ENCODE assay signal across 11 mouse cellular contexts in the genomic region with DNA sequence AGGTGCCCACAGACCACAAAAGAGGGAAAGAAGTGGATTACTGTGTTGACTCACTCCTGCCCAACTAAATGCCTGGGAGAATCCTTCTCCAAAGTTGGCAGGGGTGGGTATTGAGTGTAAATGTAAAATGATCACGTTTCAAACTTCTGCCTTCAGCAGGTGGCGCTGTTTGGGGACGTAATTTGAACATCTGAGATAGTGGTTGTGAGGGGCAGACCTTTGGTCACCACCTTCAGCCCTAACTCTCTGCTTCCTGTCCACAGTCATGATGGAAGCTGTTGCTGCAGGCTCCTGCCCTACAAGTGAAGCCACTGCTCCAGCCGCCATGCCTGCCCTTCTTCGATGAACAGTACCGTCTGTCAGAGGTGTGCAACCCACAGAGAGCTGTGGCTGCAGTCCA. TPM values are rescaled to one million over a fixed set of nuclear protein-coding genes. Genes with fewer than 3 reads are reported as not detected.
A peak's percentile ranks its signal among the peaks of the same experiment; 100 is the strongest.
DNase-seq lines count a peak whose midpoint lies in the region; ATAC-seq and TF ChIP-seq lines count a peak whose summit lies in the region.
"Had no signal": no experiment of that assay in that cellular context is flagged by ENCODE, and none has a peak within 500 bp of the region (broad histone marks: within the 10 kb centered on the region; RNA-seq: fewer than 3 reads in every experiment).

No protein-coding gene starts in this region.

- no peak overlapping the region for H3K4me2 ChIP-seq in heart, embryonic 11.5 days
- H3K4me2 ChIP-seq in CH12.LX (ENCODE audit: insufficient read depth, low read depth, poor library complexity, severe bottlenecking), result no peak overlapping the region
- no peak overlapping the region for H3K4me2 ChIP-seq in midbrain, embryonic 16.5 days (ENCODE audit: low read length)
- H3K4me2 ChIP-seq: forebrain, embryonic 12.5 days; heart, embryonic 15.5 days; neural tube, embryonic 12.5 days had no signal

- no peak overlapping the region for H3K9ac ChIP-seq in heart, embryonic 11.5 days (ENCODE audit: low read depth, low read length)
- H3K9ac ChIP-seq in CH12.LX (ENCODE audit: insufficient read depth, low read depth), result no peak overlapping the region
- H3K9ac ChIP-seq in midbrain, embryonic 16.5 days (ENCODE audit: low read depth, low read length), result no peak overlapping the region
- H3K9ac ChIP-seq: forebrain, embryonic 12.5 days; heart, embryonic 15.5 days; neural tube, embryonic 12.5 days had no signal

- no peak for ATAC-seq in heart, embryonic 11.5 days (replicated peaks; ENCODE audit: insufficient number of reproducible peaks, low FRiP score, low TSS enrichment)
- no peak for ATAC-seq in midbrain, embryonic 16.5 days

- in situ Hi-C loops in CH12.LX (cut with MboI; ENCODE audit: low pct_ligation_motif_present, low pct_unique_long_range_greater_than_20kb, low sequenced_read_pairs), result no loop called here

- TF ChIP-seq EP300 in CH12.LX (IDR thresholded peaks at IDR 0.05; ENCODE audit: low read length), result no peak

- no peak overlapping the region for H3K27ac ChIP-seq in heart, embryonic 11.5 days (ENCODE audit: low read depth, low read length)
- no peak overlapping the region for H3K27ac ChIP-seq in CH12.LX (ENCODE audit: insufficient read depth, low read depth)
- H3K27ac ChIP-seq in midbrain, embryonic 16.5 days (ENCODE audit: low read length), result no peak overlapping the region
- H3K27ac ChIP-seq: forebrain, embryonic 12.5 days; heart, embryonic 15.5 days; neural tube, embryonic 12.5 days had no signal

- 36% methylated on average over 6 of the region's 6 CpGs for WGBS in heart, embryonic 11.5 days (ENCODE audit: insufficient replicate concordance)
- 38% methylated on average over 6 of the region's 6 CpGs for WGBS in midbrain, embryonic 16.5 days

- no peak for TF ChIP-seq POLR2A in CH12.LX (IDR thresholded peaks at IDR 0.05; ENCODE audit: low read depth, low read length)

- TF ChIP-seq CTCF in CH12.LX (conservative IDR thresholded peaks at IDR 0.05 in 1 of 2, IDR thresholded peaks at IDR 0.05 in 1 of 2; ENCODE audit: low read depth in 2 of 2, low read length in 2 of 2), result peak; percentile 30 to 57; a peak in 3 of 4 replicates

- H3K79me2 ChIP-seq in CH12.LX (replicated peaks; ENCODE audit: control insufficient read depth, extremely low read depth, insufficient read depth, poor library complexity, severe bottlenecking), result no peaks in the 10 kb centered on the region

- no peaks in the 10 kb centered on the region for H3K36me3 ChIP-seq in heart, embryonic 11.5 days (ENCODE audit: control insufficient read depth, insufficient read depth, low read length)
- no peaks in the 10 kb centered on the region for H3K36me3 ChIP-seq in CH12.LX (replicated peaks in 1 of 2; ENCODE audit: control insufficient read depth in 1 of 2, insufficient read depth in 1 of 2, low read length in 1 of 2)
- H3K36me3 ChIP-seq in midbrain, embryonic 16.5 days (ENCODE audit: control insufficient read depth, insufficient read depth, low read length), result no peaks in the 10 kb centered on the region
- H3K36me3 ChIP-seq: forebrain, embryonic 12.5 days; heart, embryonic 15.5 days; neural tube, embryonic 12.5 days had no signal

- peak; percentile 39 for DNase-seq in heart, postnatal 4 days
- DNase-seq in CH12.LX (ENCODE audit: extremely low read depth), result no peak
- peak; percentile 63 for DNase-seq in NIH3T3 (ENCODE audit: low read depth)
- peak; percentile 29 for DNase-seq in induced T-regulatory cell, adult 2 months (ENCODE audit: low read depth)
- DNase-seq in Muller cell, postnatal 12 days (ENCODE audit: inconsistent ontology term), result no peak

- H3K4me1 ChIP-seq in heart, embryonic 11.5 days (ENCODE audit: control insufficient read depth, insufficient read depth, low read length), result no peaks in the 10 kb centered on the region; the same call in 1 of the 2 replicates
- H3K4me1 ChIP-seq in CH12.LX (ENCODE audit: control insufficient read depth in 1 of 2, insufficient read depth in 2 of 2), result no peaks in the 10 kb centered on the region
- no peaks in the 10 kb centered on the region for H3K4me1 ChIP-seq in midbrain, embryonic 16.5 days (ENCODE audit: control insufficient read depth, insufficient read depth, low read length)
- H3K4me1 ChIP-seq: forebrain, embryonic 12.5 days; neural tube, embryonic 12.5 days had no signal

- no peak overlapping the region for H3K4me3 ChIP-seq in heart, embryonic 11.5 days (ENCODE audit: low read depth, low read length)
- H3K4me3 ChIP-seq in CH12.LX (replicated peaks in 1 of 3; ENCODE audit: low read depth in 2 of 3, low read length in 2 of 3, poor library complexity in 1 of 3), result no peak overlapping the region
- H3K4me3 ChIP-seq in midbrain, embryonic 16.5 days (ENCODE audit: low read depth, low read length), result no peak overlapping the region
- H3K4me3 ChIP-seq: forebrain, embryonic 12.5 days; heart, embryonic 15.5 days; neural tube, embryonic 12.5 days had no signal

- peak; percentile 33 for TF ChIP-seq RAD21 in CH12.LX (IDR thresholded peaks at IDR 0.05; ENCODE audit: low read depth, low read length)

- H3K27me3 ChIP-seq in heart, embryonic 11.5 days (ENCODE audit: control insufficient read depth, insufficient read depth, low read length), result no peaks in the 10 kb centered on the region
- peaks cover 82% of the 10 kb centered on the region for H3K27me3 ChIP-seq in CH12.LX (replicated peaks)
- no peaks in the 10 kb centered on the region for H3K27me3 ChIP-seq in midbrain, embryonic 16.5 days (ENCODE audit: control insufficient read depth, insufficient read depth, low read depth, low read length)
- H3K27me3 ChIP-seq: forebrain, embryonic 12.5 days; heart, embryonic 15.5 days; neural tube, embryonic 12.5 days had no signal

- dilution Hi-C loops in CH12.LX (cut with MboI; ENCODE audit: extremely low pct_ligation_motif_present, extremely low pct_unique_long_range_greater_than_20kb, low sequenced_read_pairs), result no loop called here

- no peaks in the 10 kb centered on the region for H3K9me3 ChIP-seq in heart, embryonic 11.5 days (replicated peaks; ENCODE audit: control insufficient read depth, low read length)
- no peaks in the 10 kb centered on the region for H3K9me3 ChIP-seq in CH12.LX (replicated peaks; ENCODE audit: low read length)
- no peaks in the 10 kb centered on the region for H3K9me3 ChIP-seq in midbrain, embryonic 16.5 days (replicated peaks; ENCODE audit: control insufficient read depth, low read length, poor library complexity, severe bottlenecking)
- H3K9me3 ChIP-seq: forebrain, embryonic 12.5 days; heart, embryonic 15.5 days; neural tube, embryonic 12.5 days had no signal

TF ChIP-seq in CH12.LX, 34 proteins besides CTCF, POLR2A, EP300 and RAD21:
- TF ChIP-seq E2F4 (IDR thresholded peaks at IDR 0.05; ENCODE audit: insufficient replicate concordance, low read depth, low read length) (no peak), ELF1 (IDR thresholded peaks at IDR 0.05; ENCODE audit: low read depth, low read length) (no peak), SMC3 (IDR thresholded peaks at IDR 0.05; ENCODE audit: low read depth, low read length) (peak; percentile 64), POLR2AphosphoS2 (IDR thresholded peaks at IDR 0.05; ENCODE audit: low read depth, low read length) (no peak), BHLHE40 (IDR thresholded peaks at IDR 0.05; ENCODE audit: low read depth, low read length) (peak; percentile 57), MAFK (IDR thresholded peaks at IDR 0.05; ENCODE audit: insufficient replicate concordance, low read length) (no peak), ZMIZ1 (IDR thresholded peaks at IDR 0.05; ENCODE audit: low read depth, low read length) (no peak)

RNA-seq across cellular contexts. Expression of gene Mrgprf, which starts 6.8 kb away (rescaled TPM):
- 1 to 10 TPM; 4.2 to 4.9 TPM for total RNA-seq in heart, postnatal 4 days (2021)
- 0.11 and 0.17 TPM in 2 replicates for polyA plus RNA-seq in heart, embryonic 11.5 days (2014; fragmentation: Nextera tagmentation; extraction: Ambion mirVana)
- total RNA-seq in CH12.LX (2012; rRNA removed) (not detected in 2 replicates), CH12.LX (2014; rRNA removed) (not detected in 2 replicates)
- polyA plus RNA-seq in CH12.LX (2012; ENCODE audit: insufficient read length, low read depth), result not detected in 2 replicates
- polyA plus RNA-seq in midbrain, embryonic 16.5 days (2015; fragmentation: Nextera tagmentation; extraction: Ambion mirVana), result 1.9 and 3.8 TPM in 2 replicates

RNA-seq across cellular contexts. Expression of gene Tpcn2, which starts 10.0 kb away (rescaled TPM):
- 1 to 10 TPM; 7.0 to 9.8 TPM for total RNA-seq in heart, postnatal 4 days (2021)
- 2.1 and 3.1 TPM in 2 replicates for polyA plus RNA-seq in heart, embryonic 11.5 days (2014; fragmentation: Nextera tagmentation; extraction: Ambion mirVana)
- total RNA-seq in CH12.LX (2012; rRNA removed) (6.9 and 7.3 TPM in 2 replicates), CH12.LX (2014; rRNA removed) (3.7 TPM in 2 replicates)
- polyA plus RNA-seq in CH12.LX (2012; ENCODE audit: insufficient read length, low read depth), result 7.2 and 7.9 TPM in 2 replicates
- polyA plus RNA-seq in midbrain, embryonic 16.5 days (2015; fragmentation: Nextera tagmentation; extraction: Ambion mirVana), result 1.5 and 2.7 TPM in 2 replicates

RNA-seq across cellular contexts. Expression of gene Mrgprd, which starts 20.8 kb away (rescaled TPM):
- not detected for total RNA-seq in heart, postnatal 4 days (2021)
- not detected in 2 replicates for polyA plus RNA-seq in heart, embryonic 11.5 days (2014; fragmentation: Nextera tagmentation; extraction: Ambion mirVana)
- total RNA-seq in CH12.LX (2012; rRNA removed) (not detected in 2 replicates), CH12.LX (2014; rRNA removed) (not detected in 2 replicates)
- polyA plus RNA-seq in CH12.LX (2012; ENCODE audit: insufficient read length, low read depth), result not detected in 2 replicates
- not detected in 2 replicates for polyA plus RNA-seq in midbrain, embryonic 16.5 days (2015; fragmentation: Nextera tagmentation; extraction: Ambion mirVana)
- polyA plus RNA-seq: forebrain, embryonic 12.5 days; heart, embryonic 15.5 days; large intestine, adult 2 months had no signal

Comparison
In these comparisons a context has a peak if more than half of its experiments do, and no peak if none do; other contexts are left out.
1. DNase-seq: peak in heart, postnatal 4 days (single experiment), NIH3T3 (single experiment) and induced T-regulatory cell, adult 2 months (single experiment); none in CH12.LX (single experiment) and Muller cell, postnatal 12 days (single experiment).